Mouse (Mus musculus) embryonic facial prominence, embryonic 15.5 days (tissue): ENCODE results near the gene Gpr18. TPM values are rescaled to one million over a fixed set of nuclear protein-coding genes. Genes with fewer than 3 reads are reported as not detected.

Experiments used
- ATAC-seq: fragments of 200-750 bp; cut with Nextera tagmentation; 2 replicates; pipeline ENCODE4 v1.8.0; 2017; ENCODE audit warnings: low read depth, moderate TSS enrichment; ENCODE audit not compliant: insufficient number of reproducible peaks, low FRiP score, low TSS enrichment
- H3K27ac ChIP-seq: fragments of 300-500 bp; sonication (generic); replicated peaks from 2 replicates; pipeline ENCODE4 v1.5.1; 2015; ENCODE audit warnings: mild to moderate bottlenecking, inconsistent platforms
- H3K27me3 ChIP-seq: fragments of 300-500 bp; sonication (generic); 2 replicates; pipeline ENCODE4 v1.6.1; 2015; ENCODE audit warnings: inconsistent platforms
- H3K36me3 ChIP-seq: fragments of 300-500 bp; sonication (generic); 2 replicates; pipeline ENCODE4 v1.6.1; 2015; ENCODE audit warnings: mild to moderate bottlenecking, inconsistent platforms
- H3K4me1 ChIP-seq: fragments of 300-500 bp; sonication (generic); 2 replicates; pipeline ENCODE4 v1.6.1; 2015; ENCODE audit warnings: inconsistent platforms
- H3K4me2 ChIP-seq: fragments of 300-500 bp; sonication (generic); replicated peaks from 2 replicates; pipeline ENCODE4 v1.6.1; 2015; ENCODE audit warnings: mild to moderate bottlenecking, inconsistent platforms
- H3K4me3 ChIP-seq: fragments of 300-500 bp; sonication (generic); replicated peaks from 2 replicates; pipeline ENCODE4 v1.5.1; 2015; ENCODE audit warnings: mild to moderate bottlenecking, inconsistent platforms
- H3K9ac ChIP-seq: fragments of 300-500 bp; sonication (generic); 2 replicates; pipeline ENCODE4 v1.6.1; 2015; ENCODE audit warnings: inconsistent platforms
- H3K9me3 ChIP-seq: fragments of 300-500 bp; sonication (generic); replicated peaks from 2 replicates; pipeline ENCODE4 v1.6.1; 2016; ENCODE audit warnings: inconsistent platforms
- WGBS: fragments of 180-500 bp; shearing (Covaris S2); methylation state at CpG from one replicate; pipeline ENCODE4 v1.1.7; 2015; 5-methylcytosine and 5-hydroxymethylcytosine counted together
- polyA plus RNA-seq: library from polyadenylated mRNA; unstranded; fragments of >200 nt; fragmentation: Nextera tagmentation; extraction: Ambion mirVana; gene quantifications from 2 replicates; pipeline ENCODE4 v1.2.1, GENCODE M21; 2015

Gene Gpr18
- polyA plus RNA-seq, 1 experiment from 2014 or later, result 0.21 TPM

GRCm38 (mm10) chr14:121934597-121934946 is 19.0 kb upstream of the Gpr18 start:
- WGBS, result 89% methylated on average over 5 of the region's 5 CpGs
- Histone ChIP-seq H3K4me1 (0 out of 2 replicates have a peak, but pooled peaks cover 3% of the 10 kb centered on the region), H3K27ac (no peak overlapping the region), H3K36me3 (peaks cover 8% of the 10 kb centered on the region), H3K9ac (no peak overlapping the region), H3K4me3 (no peak overlapping the region), H3K4me2 (no peak overlapping the region), H3K9me3 (no peaks in the 10 kb centered on the region; the same call in 1 of the 2 replicates), H3K27me3 (no peaks in the 10 kb centered on the region)
- ATAC-seq, result no peak

GRCm38 (mm10) chr14:121933906-121934596 is 18.5 kb upstream of the Gpr18 start:
- H3K36me3 ChIP-seq, result peaks cover 8% of the 10 kb centered on the region
- no peaks in the 10 kb centered on the region; the same call in 1 of the 2 replicates for H3K9me3 ChIP-seq
- no peak overlapping the region for H3K4me3 ChIP-seq
- ATAC-seq, result no peak
- H3K4me1 ChIP-seq, result 0 out of 2 replicates have a peak, but pooled peaks cover 3% of the 10 kb centered on the region
- H3K27ac ChIP-seq, result no peak overlapping the region
- H3K27me3 ChIP-seq, result no peaks in the 10 kb centered on the region
- 87% methylated on average over 7 of the region's 7 CpGs for WGBS
- H3K4me2 ChIP-seq, result no peak overlapping the region
- no peak overlapping the region for H3K9ac ChIP-seq

DNA sequence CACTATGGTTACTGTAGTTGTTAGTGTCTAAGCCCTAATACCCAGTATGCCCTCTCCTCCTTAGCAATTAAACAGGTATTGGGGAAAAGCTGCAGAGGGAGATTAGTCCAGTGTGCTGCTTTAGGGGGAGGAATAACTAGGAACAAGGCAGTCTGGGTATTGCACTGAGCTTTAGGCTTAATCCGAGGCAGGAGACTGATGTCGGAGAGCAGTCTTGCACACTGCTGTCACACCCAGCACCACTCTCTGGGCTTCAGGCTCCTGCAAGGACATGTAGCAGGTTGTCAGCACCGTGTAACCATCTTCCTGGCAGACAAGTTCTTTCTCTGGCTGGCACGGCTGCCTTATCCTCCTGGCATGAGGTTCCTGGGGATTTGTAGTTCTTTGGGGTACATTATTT is 16.6 kb upstream of the Gpr18 start:
- no peaks in the 10 kb centered on the region for H3K27me3 ChIP-seq
- peaks cover 8% of the 10 kb centered on the region for H3K36me3 ChIP-seq
- H3K4me3 ChIP-seq, result no peak overlapping the region
- 69% methylated on average over 4 of the region's 4 CpGs for WGBS
- ATAC-seq, result no peak
- no peaks in the 10 kb centered on the region for H3K4me1 ChIP-seq
- H3K27ac ChIP-seq, result no peak overlapping the region
- no peak overlapping the region for H3K4me2 ChIP-seq
- no peaks in the 10 kb centered on the region; the same call in 1 of the 2 replicates for H3K9me3 ChIP-seq
- no peak overlapping the region for H3K9ac ChIP-seq

GRCm38 (mm10) chr14:121931594-121931993 is 16.0 kb upstream of the Gpr18 start:
- Histone ChIP-seq H3K9ac (no peak overlapping the region), H3K36me3 (peaks cover 8% of the 10 kb centered on the region), H3K4me2 (no peak overlapping the region), H3K27me3 (no peaks in the 10 kb centered on the region), H3K4me3 (no peak overlapping the region), H3K27ac (no peak overlapping the region), H3K4me1 (no peaks in the 10 kb centered on the region), H3K9me3 (no peaks in the 10 kb centered on the region; the same call in 1 of the 2 replicates)
- WGBS, result 89% methylated on average over 3 of the region's 3 CpGs
- ATAC-seq, result no peak

DNA sequence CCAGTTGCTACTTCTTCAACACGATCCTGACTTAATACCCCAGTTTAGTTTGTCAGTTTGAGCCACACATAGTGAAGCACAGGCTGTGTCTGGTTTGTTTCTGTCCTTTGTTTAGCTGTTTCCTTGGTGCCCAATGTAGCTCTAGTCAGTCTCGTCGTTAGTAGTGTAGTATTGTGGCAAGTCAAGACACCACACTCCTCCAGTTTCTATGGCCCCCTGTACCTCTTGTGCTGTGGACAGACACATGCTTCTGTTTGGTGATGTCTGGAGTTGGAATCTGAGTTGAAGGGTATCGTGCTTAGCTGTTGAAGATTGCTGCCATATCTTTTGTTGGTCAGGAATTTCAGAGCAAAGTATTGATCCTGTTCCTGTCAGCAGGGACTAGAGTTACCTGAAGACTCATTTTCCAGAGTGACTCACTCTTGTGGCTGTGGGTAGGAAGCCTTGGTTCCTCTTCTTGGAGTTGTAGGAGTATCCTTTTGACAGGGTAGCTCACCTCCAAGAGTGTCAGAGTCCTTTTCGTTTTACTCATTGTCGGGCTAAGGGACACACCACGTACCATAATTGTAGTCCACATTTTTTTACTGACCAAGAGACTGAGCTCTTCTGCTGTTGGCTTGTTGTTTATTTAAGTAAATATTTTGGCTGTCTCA is 15.3 kb upstream of the Gpr18 start:
- H3K9me3 ChIP-seq, result no peaks in the 10 kb centered on the region; the same call in 1 of the 2 replicates
- no peak overlapping the region for H3K27ac ChIP-seq
- H3K4me3 ChIP-seq, result no peak overlapping the region
- ATAC-seq, result no peak
- WGBS, result 72% methylated on average over 7 of the region's 7 CpGs
- H3K27me3 ChIP-seq, result no peaks in the 10 kb centered on the region
- no peak overlapping the region for H3K9ac ChIP-seq
- H3K4me1 ChIP-seq, result no peaks in the 10 kb centered on the region
- no peak overlapping the region for H3K4me2 ChIP-seq
- peaks cover 8% of the 10 kb centered on the region for H3K36me3 ChIP-seq

DNA sequence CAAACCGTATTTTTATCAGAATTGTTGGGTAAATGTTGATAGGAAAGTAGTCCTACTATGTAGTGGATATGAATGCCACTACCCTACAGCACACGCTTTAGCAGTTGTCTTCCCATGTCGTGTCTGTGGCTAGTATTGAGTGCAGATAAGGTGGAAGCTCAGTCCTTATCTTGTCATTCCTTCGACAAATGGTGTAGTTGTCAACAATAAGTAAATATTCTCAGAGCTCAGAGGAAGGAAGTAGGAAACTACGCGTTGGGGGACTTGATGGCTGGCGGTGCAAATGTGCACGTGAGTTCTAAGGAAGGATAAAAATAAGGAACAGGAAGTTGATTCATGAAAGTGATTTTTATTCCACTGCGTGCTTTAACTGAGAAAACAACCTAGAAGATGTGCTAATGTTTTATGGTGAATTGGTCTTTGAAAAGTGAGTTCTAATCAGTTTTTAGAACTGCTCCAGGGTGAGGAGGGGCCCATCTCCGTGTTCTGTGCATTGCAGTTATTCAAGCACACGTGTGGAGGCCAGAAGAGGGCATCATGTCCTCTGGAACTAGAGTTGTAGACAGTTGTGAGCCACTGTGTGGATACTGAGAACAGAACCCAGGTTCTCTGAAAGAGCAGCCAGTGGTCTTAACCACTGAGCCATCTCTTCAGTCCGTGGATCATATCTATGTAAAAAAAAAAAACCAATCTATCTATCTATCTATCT is 13.8 kb upstream of the Gpr18 start:
- ATAC-seq, result no peak
- H3K36me3 ChIP-seq, result peaks cover 5% of the 10 kb centered on the region; the same call in 1 of the 2 replicates
- 87% methylated on average over 12 of the region's 12 CpGs for WGBS
- no peak overlapping the region for H3K27ac ChIP-seq
- no peaks in the 10 kb centered on the region for H3K27me3 ChIP-seq
- H3K9ac ChIP-seq, result no peak overlapping the region
- no peak overlapping the region for H3K4me2 ChIP-seq
- no peaks in the 10 kb centered on the region for H3K4me1 ChIP-seq
- no peak overlapping the region for H3K4me3 ChIP-seq
- H3K9me3 ChIP-seq, result no peaks in the 10 kb centered on the region

DNA sequence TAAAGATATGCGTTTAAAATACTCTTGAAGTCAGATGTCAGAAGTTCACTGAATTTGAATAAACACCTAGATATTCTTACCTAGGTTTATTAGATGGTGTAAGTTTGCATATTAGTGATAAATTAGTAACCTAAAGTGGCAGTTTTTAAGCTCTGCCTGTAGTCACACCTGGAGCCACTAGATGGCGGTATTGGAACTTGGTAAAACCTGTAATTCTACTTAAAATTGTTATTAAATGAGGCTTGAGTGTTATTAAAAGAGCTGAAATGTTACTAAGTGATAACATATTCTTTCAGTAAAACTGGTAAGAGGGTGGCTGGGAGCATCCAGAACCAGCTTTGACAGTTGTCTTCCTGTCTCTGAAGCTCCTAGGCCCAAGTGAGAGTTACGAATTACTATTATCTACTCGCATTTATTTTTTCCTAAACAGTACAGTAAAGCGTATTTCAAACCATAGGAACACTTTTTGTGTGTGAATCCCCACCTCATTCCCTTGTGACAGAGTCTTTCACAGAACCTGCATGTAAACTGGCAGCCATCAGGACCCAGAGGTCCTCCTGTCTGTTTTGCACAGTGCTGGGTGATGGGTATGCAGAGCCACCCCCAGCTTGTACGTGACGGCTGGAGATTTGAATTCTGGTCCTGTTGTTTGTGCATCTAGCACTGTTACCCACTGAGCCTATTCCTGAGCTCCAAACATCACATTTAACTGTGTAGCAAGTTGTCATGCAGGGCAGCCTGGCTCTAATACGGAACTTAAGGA is 13.0 kb upstream of the Gpr18 start:
- 67% methylated on average over 8 of the region's 8 CpGs for WGBS
- Histone ChIP-seq H3K9ac (no peak overlapping the region), H3K9me3 (no peaks in the 10 kb centered on the region), H3K4me1 (no peaks in the 10 kb centered on the region), H3K4me2 (no peak overlapping the region), H3K4me3 (no peak overlapping the region), H3K27ac (no peak overlapping the region), H3K27me3 (no peaks in the 10 kb centered on the region), H3K36me3 (peaks cover 4% of the 10 kb centered on the region; the same call in 1 of the 2 replicates)
- ATAC-seq, result no peak

- H3K4me1 ChIP-seq, result no peaks in the 10 kb centered on the region
- ATAC-seq, result no peak
- H3K36me3 ChIP-seq, result no peaks in the 10 kb centered on the region
- no peak overlapping the region for H3K4me2 ChIP-seq
- 92% methylated on average over 8 of the region's 8 CpGs for WGBS
- no peaks in the 10 kb centered on the region for H3K27me3 ChIP-seq
- no peak overlapping the region for H3K4me3 ChIP-seq
- no peak overlapping the region for H3K27ac ChIP-seq
- H3K9me3 ChIP-seq, result no peaks in the 10 kb centered on the region
- H3K9ac ChIP-seq, result no peak overlapping the region
These were observed 11.9 kb upstream of the Gpr18 start for GRCm38 (mm10) chr14:121927451-121927850.

DNA sequence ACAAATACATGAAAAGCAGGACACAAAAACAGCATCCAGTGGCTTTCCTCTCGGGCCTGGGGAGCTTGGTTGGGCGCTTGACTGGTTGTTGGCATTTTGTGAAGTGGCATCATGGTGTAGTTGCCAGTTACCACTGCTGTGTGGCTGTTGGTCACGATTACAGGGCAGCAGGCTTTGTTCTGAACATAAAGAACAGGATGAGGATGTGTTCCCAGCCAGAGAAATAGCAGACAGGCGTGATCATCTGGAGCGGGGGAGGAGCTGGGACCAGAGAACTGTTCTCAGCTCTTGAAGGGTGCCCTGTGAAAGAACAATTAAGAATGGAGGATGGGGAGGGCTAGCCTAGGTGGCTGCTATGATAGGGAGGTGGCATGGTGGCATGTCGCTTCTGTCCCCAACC is 11.3 kb upstream of the Gpr18 start:
- Histone ChIP-seq H3K27me3 (no peaks in the 10 kb centered on the region), H3K9me3 (no peaks in the 10 kb centered on the region), H3K36me3 (no peaks in the 10 kb centered on the region), H3K9ac (no peak overlapping the region), H3K4me2 (no peak overlapping the region), H3K4me1 (no peaks in the 10 kb centered on the region), H3K27ac (no peak overlapping the region), H3K4me3 (no peak overlapping the region)
- 84% methylated on average over 6 of the region's 6 CpGs for WGBS
- no peak for ATAC-seq

DNA sequence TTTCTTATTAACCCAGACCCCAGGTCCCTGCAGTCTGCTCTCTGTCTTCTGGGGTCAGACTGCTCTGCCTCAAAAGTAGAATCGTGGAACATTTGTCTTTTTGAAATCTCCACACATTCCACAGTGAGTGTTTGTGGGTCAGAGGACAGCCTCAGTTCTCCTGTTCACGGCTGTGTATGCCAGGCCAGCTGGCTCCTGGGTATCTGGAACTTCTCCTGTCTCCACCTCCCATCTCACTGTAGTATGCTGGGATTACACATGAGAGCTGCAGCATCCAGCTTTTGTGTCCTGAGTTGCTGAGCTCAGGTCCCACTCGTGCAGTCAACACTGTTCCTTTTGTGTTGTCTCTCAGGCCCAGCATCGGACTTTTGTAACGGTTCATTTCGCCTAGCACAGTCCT is 9.3 kb upstream of the Gpr18 start:
- ATAC-seq, result no peak
- H3K36me3 ChIP-seq, result no peaks in the 10 kb centered on the region
- H3K4me2 ChIP-seq, result no peak overlapping the region
- no peaks in the 10 kb centered on the region for H3K4me1 ChIP-seq
- H3K27ac ChIP-seq, result no peak overlapping the region
- no peaks in the 10 kb centered on the region for H3K27me3 ChIP-seq
- no peak overlapping the region for H3K4me3 ChIP-seq
- no peak overlapping the region for H3K9ac ChIP-seq
- no peaks in the 10 kb centered on the region for H3K9me3 ChIP-seq
- WGBS, result 77% methylated on average over 6 of the region's 6 CpGs

DNA sequence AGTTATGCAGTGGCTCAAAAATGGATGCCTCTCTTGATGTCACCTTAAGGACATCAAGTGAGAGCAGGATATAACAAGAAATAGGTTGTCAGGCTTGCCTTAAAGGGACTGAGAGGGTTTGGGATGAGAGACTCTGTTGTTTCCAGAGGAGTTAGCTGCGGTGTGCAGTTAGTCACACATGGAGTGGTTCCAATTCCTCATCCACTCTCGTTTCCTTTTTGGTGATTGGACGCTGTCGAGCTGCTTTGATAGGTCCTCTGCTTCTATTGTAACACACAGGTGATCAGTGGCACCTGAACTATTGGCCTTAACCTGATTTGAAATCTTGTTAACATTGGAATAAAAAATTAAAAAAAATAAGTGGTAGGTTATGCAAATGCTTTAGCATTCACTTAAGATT is 7.2 kb upstream of the Gpr18 start:
- Histone ChIP-seq H3K36me3 (no peaks in the 10 kb centered on the region), H3K4me1 (no peaks in the 10 kb centered on the region), H3K27ac (no peak overlapping the region), H3K9me3 (no peaks in the 10 kb centered on the region), H3K4me2 (no peak overlapping the region), H3K9ac (no peak overlapping the region), H3K27me3 (no peaks in the 10 kb centered on the region), H3K4me3 (no peak overlapping the region)
- no peak for ATAC-seq
- 69% methylated on average over 4 of the region's 4 CpGs for WGBS
